ENCODE assay signal across 13 mouse cellular contexts in the genomic region with DNA sequence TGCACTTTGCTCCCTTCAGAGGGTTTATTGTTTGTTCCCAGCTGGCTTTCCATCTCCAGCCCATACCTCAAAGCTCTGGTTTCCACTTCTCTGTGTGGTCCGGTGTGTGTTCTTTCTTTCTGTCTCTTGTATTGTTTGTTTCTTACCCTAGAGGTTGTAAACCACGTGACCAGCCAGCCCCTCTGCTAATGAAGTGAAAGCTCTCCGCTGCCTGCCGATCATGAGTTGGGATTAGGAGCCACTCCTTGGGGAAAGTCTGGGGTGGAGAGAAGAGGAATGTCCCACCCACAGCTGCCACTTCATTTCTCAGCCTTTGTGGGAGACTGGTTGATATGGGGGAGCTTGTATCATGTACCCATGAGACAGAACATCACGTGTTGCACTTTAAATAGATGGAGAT. TPM values are rescaled to one million over a fixed set of nuclear protein-coding genes. Genes with fewer than 3 reads are reported as not detected.
DNase-seq lines count a peak whose midpoint lies in the region; ATAC-seq and TF ChIP-seq lines count a peak whose summit lies in the region.
"Had no signal": no experiment of that assay in that cellular context is flagged by ENCODE, and none has a peak within 500 bp of the region (broad histone marks: within the 10 kb centered on the region; RNA-seq: fewer than 3 reads in every experiment).

No protein-coding gene starts in this region.

- TF ChIP-seq CTCF in heart, adult 2 months (IDR thresholded peaks at IDR 0.05), result no peak
- TF ChIP-seq CTCF in ES-Bruce4 (IDR thresholded peaks at IDR 0.05; ENCODE audit: low read depth, low read length), result no peak

- peak overlapping the region; percentile 33; the same call in 1 of the 2 replicates for H3K27ac ChIP-seq in heart, embryonic 15.5 days
- H3K27ac ChIP-seq in heart, adult 2 months, result no peak overlapping the region
- H3K27ac ChIP-seq in ES-Bruce4 (ENCODE audit: insufficient read depth, low read length), result peak overlapping the region; percentile 29
- H3K27ac ChIP-seq: embryonic facial prominence, embryonic 12.5 days had no signal

- H3K79me2 ChIP-seq in heart, adult 2 months (replicated peaks; ENCODE audit: control insufficient read depth, insufficient read depth, low read length), result no peaks in the 10 kb centered on the region

- intact Hi-C loops in heart, adult 2 months (cut with DNase I), result no loop called here
- intact Hi-C loops in gastrocnemius, postnatal 36 days (cut with DNase I), result no loop called here

- 43% methylated on average over 5 of the region's 5 CpGs for WGBS in heart, embryonic 15.5 days
- 37% methylated on average over 5 of the region's 5 CpGs for WGBS in heart, adult 2 months

- no peaks in the 10 kb centered on the region for H3K27me3 ChIP-seq in heart, embryonic 15.5 days
- no peaks in the 10 kb centered on the region for H3K27me3 ChIP-seq in heart, adult 2 months (ENCODE audit: control insufficient read depth, insufficient read depth, low read length)
- no peaks in the 10 kb centered on the region for H3K27me3 ChIP-seq in ES-Bruce4 (ENCODE audit: control insufficient read depth, insufficient read depth, low read length, poor library complexity, severe bottlenecking)
- H3K27me3 ChIP-seq: embryonic facial prominence, embryonic 12.5 days; heart, embryonic 12.5 days had no signal

- no peak overlapping the region for H3K9ac ChIP-seq in heart, embryonic 15.5 days
- H3K9ac ChIP-seq in heart, adult 2 months (ENCODE audit: low read depth, low read length), result no peak overlapping the region
- no peak overlapping the region for H3K9ac ChIP-seq in ES-Bruce4 (ENCODE audit: low read depth, poor library complexity, severe bottlenecking)
- H3K9ac ChIP-seq: embryonic facial prominence, embryonic 12.5 days had no signal

- peaks cover 36% of the 10 kb centered on the region for H3K4me1 ChIP-seq in heart, embryonic 15.5 days (replicated peaks)
- H3K4me1 ChIP-seq in heart, adult 2 months (ENCODE audit: control insufficient read depth, insufficient read depth, low read length), result peaks cover 22% of the 10 kb centered on the region
- peaks cover 9% of the 10 kb centered on the region for H3K4me1 ChIP-seq in ES-Bruce4 (ENCODE audit: control insufficient read depth, insufficient read depth, low read length)

- no peak overlapping the region for H3K4me3 ChIP-seq in heart, embryonic 15.5 days
- H3K4me3 ChIP-seq in heart, adult 2 months, result no peak overlapping the region
- H3K4me3 ChIP-seq in ES-Bruce4 (ENCODE audit: low read depth, low read length), result peak overlapping the region; percentile 0; the same call in 1 of the 2 replicates
- H3K4me3 ChIP-seq: embryonic facial prominence, embryonic 12.5 days; heart, embryonic 12.5 days had no signal

- H3K9me3 ChIP-seq in heart, embryonic 15.5 days (replicated peaks), result no peaks in the 10 kb centered on the region
- H3K9me3 ChIP-seq in ES-Bruce4 (replicated peaks; ENCODE audit: control insufficient read depth, insufficient read depth, low read length, poor library complexity, severe bottlenecking), result no peaks in the 10 kb centered on the region
- H3K9me3 ChIP-seq: embryonic facial prominence, embryonic 12.5 days; heart, embryonic 12.5 days had no signal

- H3K36me3 ChIP-seq in heart, embryonic 15.5 days, result no peaks in the 10 kb centered on the region
- H3K36me3 ChIP-seq in heart, adult 2 months (ENCODE audit: control insufficient read depth, insufficient read depth, low read length), result no peaks in the 10 kb centered on the region; the same call in none of the 2 replicates
- peaks cover 16% of the 10 kb centered on the region for H3K36me3 ChIP-seq in ES-Bruce4 (ENCODE audit: control insufficient read depth, insufficient read depth, low read length, poor library complexity, severe bottlenecking)
- H3K36me3 ChIP-seq: embryonic facial prominence, embryonic 12.5 days had no signal

- TF ChIP-seq EP300 in heart, adult 2 months (IDR thresholded peaks at IDR 0.05; ENCODE audit: insufficient read depth, low read depth, low read length), result no peak
- 0 out of 2 replicates have a peak, but pooled peaks have one; percentile 3 for TF ChIP-seq EP300 in ES-Bruce4 (IDR thresholded peaks at IDR 0.05; ENCODE audit: insufficient read depth, low read depth, low read length)

- H3K4me2 ChIP-seq in heart, embryonic 15.5 days, result no peak overlapping the region
- H3K4me2 ChIP-seq: embryonic facial prominence, embryonic 12.5 days; heart, embryonic 12.5 days had no signal

- no peak for DNase-seq in heart, adult 2 months
- peak; percentile 32 for DNase-seq in embryo, embryonic 10.5 days (ENCODE audit: low spot score)
- DNase-seq in retina, embryonic 14.5 days (ENCODE audit: low spot score), result peak; percentile 24
- DNase-seq in gastrocnemius, postnatal 36 days, result no peak
- no peak for DNase-seq in layer of hippocampus, postnatal 14 days (ENCODE audit: low spot score in 2 of 2)
- DNase-seq in urinary bladder, postnatal 10 days (ENCODE audit: low spot score), result no peak
- DNase-seq: adrenal gland, postnatal 14 days; cerebellum, adult 11 months had no signal

- TF ChIP-seq POLR2A in heart, adult 2 months (IDR thresholded peaks at IDR 0.05; ENCODE audit: insufficient read depth, low read depth, low read length), result no peak
- no peak for TF ChIP-seq POLR2A in ES-Bruce4 (IDR thresholded peaks at IDR 0.05; ENCODE audit: insufficient read depth, low read length)

- no peak for ATAC-seq in heart, embryonic 15.5 days (replicated peaks; ENCODE audit: insufficient number of reproducible peaks, insufficient read depth, low FRiP score, low read depth)
- ATAC-seq: CD4-positive, CD25-positive, alpha-beta regulatory T cell, adult 4 months had no signal

RNA-seq across cellular contexts. Expression of gene Pdk1, which starts 57.7 kb away (rescaled TPM):
- polyA plus RNA-seq in heart, embryonic 15.5 days (2015; fragmentation: Nextera tagmentation; extraction: Ambion mirVana), result 86.5 and 97.9 TPM in 2 replicates
- 100 to 1,000 TPM; 142 to 170 TPM for total RNA-seq in heart, adult 2 months (2021)
- 28.9 and 62.2 TPM in 2 replicates for polyA plus RNA-seq in heart, adult 2 months (2012; rRNA removed)
- 144 and 162 TPM in 2 replicates for polyA plus RNA-seq in ES-Bruce4 (2011; ENCODE audit: insufficient read depth, insufficient read length, low read depth, missing spikeins)
- 10 to 100 TPM; 47.5 to 61.2 TPM for total RNA-seq in gastrocnemius, postnatal 36 days (2021)
- total RNA-seq in layer of hippocampus, postnatal 14 days (2021), result 10 to 100 TPM; 30.1 to 33.5 TPM

Comparison
In these comparisons a context has a peak if more than half of its experiments do, and no peak if none do; other contexts are left out.
1. DNase-seq: peak in embryo, embryonic 10.5 days (single experiment) and retina, embryonic 14.5 days (single experiment); none in heart, adult 2 months (0 of 2), gastrocnemius, postnatal 36 days (0 of 2), layer of hippocampus, postnatal 14 days (0 of 2) and urinary bladder, postnatal 10 days (single experiment).